Mouse (Mus musculus): ENCODE measurements at regions not wholly inside any gene's neighbourhood (a gene's known extent, or its start where the extent isn't known, plus 50 kb on each side); places are given as distances from the start of the nearest gene placed in this dataset.

DNA sequence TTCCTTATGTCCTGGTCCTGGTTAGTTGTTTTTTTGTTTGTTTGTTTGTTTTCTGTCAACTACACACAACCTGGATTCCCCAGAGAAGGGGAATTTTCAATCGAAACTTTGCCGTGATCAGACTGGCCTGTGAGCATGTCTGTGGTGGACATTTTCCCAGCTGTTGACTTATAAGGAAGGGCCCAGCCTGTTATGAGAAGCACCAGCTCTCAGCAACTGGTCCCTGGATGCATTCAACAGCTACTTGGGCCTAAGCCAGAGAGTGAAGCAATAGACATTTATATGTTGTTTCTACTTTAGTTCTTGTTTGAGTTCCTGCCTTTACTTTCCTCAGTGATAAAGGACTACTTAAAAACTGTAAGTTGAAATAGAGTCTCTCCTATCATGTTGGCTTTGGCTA, 309.0 kb downstream of the Btg1 start:
- H3K36me3 ChIP-seq (ENCODE audit: control insufficient read depth, insufficient read depth, low read length): no peaks in the 10 kb centered on the region
- H3K4me1 ChIP-seq (ENCODE audit: control insufficient read depth, insufficient read depth, low read length): no peaks in the 10 kb centered on the region
- 94% methylated on average over 2 of the region's 2 CpGs for WGBS
- no peak overlapping the region for H3K27ac ChIP-seq (ENCODE audit: low read depth, low read length)
- no peak overlapping the region for H3K4me2 ChIP-seq (ENCODE audit: low read length)
- DNase-seq (ENCODE audit: low spot score) (no peak), ATAC-seq (no peak)
- no peaks in the 10 kb centered on the region for H3K27me3 ChIP-seq (replicated peaks; ENCODE audit: control insufficient read depth, insufficient read depth, low read length)
- no peak overlapping the region for H3K4me3 ChIP-seq (ENCODE audit: low read depth, low read length)
- no peaks in the 10 kb centered on the region for H3K9me3 ChIP-seq (replicated peaks; ENCODE audit: control insufficient read depth, low read length)
- no peak overlapping the region for H3K9ac ChIP-seq (ENCODE audit: low read length)

DNA sequence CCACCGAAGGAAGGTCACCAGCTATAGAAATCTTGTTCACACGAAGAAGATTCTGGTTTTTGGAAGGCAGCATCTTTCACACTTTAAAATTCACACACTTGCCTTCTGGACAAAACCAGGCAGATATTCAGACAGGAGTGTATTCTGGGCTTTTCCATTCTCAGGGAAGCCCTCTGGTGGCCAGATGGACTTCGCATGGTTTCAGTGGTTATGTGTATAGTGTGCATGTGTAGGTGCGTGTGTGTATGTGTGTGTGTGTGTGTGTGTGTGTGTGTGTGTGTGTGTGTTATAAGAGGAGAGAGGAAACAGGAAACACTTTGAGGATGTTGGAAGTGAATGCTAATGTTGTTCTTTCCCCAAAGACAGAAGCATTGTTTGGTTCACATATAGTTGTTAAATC, 317.9 kb downstream of the Btg1 start:
- H3K9me3 ChIP-seq (replicated peaks; ENCODE audit: control insufficient read depth, low read length): no peaks in the 10 kb centered on the region
- no peak overlapping the region for H3K4me2 ChIP-seq (ENCODE audit: low read length)
- H3K36me3 ChIP-seq (ENCODE audit: control insufficient read depth, insufficient read depth, low read length): no peaks in the 10 kb centered on the region
- 78% methylated on average over 4 of the region's 4 CpGs for WGBS
- no peaks in the 10 kb centered on the region for H3K4me1 ChIP-seq (ENCODE audit: control insufficient read depth, insufficient read depth, low read length)
- no peak overlapping the region for H3K4me3 ChIP-seq (ENCODE audit: low read depth, low read length)
- no peak overlapping the region for H3K9ac ChIP-seq (ENCODE audit: low read length)
- no peaks in the 10 kb centered on the region for H3K27me3 ChIP-seq (replicated peaks; ENCODE audit: control insufficient read depth, insufficient read depth, low read length)
- ATAC-seq: peak; percentile 70; the same call in 1 of the 2 replicates
- H3K27ac ChIP-seq (ENCODE audit: low read depth, low read length): no peak overlapping the region
- peak; percentile 73 for DNase-seq (ENCODE audit: low spot score)

DNA sequence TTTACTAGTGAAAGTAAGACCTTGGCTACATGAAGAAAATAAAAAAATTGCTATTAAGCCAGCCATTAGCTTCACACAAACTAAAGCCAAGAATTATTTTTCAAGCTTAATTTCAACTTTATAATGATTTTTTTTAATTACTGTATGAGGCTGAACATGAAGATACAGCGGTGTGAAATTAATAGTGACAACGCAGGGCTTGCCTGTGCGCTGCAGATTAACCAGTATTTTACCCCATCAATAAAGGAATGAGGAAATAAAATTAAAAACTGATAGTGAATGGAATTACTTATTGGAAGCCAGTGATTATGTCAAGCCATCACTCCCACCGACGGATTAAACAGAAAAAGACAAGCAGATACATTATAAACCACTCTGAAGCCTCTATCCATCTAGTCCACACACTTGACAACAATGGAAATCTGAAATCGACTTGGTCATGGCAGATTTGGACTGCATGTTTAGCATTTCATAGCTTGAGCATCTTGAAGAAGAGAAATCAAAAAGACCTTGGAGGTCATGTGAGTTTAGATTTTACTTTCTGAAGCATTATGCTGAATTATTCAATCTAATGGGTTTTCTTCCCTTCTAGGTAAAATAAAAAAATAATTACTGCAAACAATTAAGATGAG, 324.2 kb downstream of the Btg1 start:
- Histone ChIP-seq H3K4me2 (ENCODE audit: low read length) (no peak overlapping the region), H3K9me3 (replicated peaks; ENCODE audit: control insufficient read depth, low read length) (no peaks in the 10 kb centered on the region), H3K4me1 (ENCODE audit: control insufficient read depth, insufficient read depth, low read length) (no peaks in the 10 kb centered on the region), H3K9ac (ENCODE audit: low read length) (no peak overlapping the region), H3K36me3 (ENCODE audit: control insufficient read depth, insufficient read depth, low read length) (no peaks in the 10 kb centered on the region), H3K27me3 (replicated peaks; ENCODE audit: control insufficient read depth, insufficient read depth, low read length) (no peaks in the 10 kb centered on the region), H3K27ac (ENCODE audit: low read depth, low read length) (no peak overlapping the region), H3K4me3 (ENCODE audit: low read depth, low read length) (no peak overlapping the region)
- DNase-seq (ENCODE audit: low spot score) (no peak), ATAC-seq (no peak)
- WGBS: 92% methylated on average over 6 of the region's 6 CpGs

DNA sequence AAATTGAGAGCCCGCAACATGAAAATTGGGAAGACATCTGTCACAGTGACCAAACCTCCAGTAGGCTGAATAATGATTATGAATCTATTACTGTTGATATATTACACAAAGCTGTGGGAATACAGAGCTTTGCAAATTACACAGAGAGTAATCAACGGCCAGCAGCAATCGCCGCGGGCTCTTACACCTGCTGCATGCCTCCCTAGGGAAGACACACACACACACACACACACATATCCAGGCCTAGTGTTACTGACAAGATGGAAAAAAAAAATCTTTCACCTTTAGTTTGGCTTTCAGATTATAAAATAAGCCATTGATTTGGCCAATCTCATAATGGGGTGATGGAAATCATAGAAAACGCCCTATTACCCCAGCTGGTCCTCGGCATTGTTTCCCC, 327.4 kb downstream of the Btg1 start:
- 91% methylated on average over 7 of the region's 7 CpGs for whole genome bisulfite sequencing

DNA sequence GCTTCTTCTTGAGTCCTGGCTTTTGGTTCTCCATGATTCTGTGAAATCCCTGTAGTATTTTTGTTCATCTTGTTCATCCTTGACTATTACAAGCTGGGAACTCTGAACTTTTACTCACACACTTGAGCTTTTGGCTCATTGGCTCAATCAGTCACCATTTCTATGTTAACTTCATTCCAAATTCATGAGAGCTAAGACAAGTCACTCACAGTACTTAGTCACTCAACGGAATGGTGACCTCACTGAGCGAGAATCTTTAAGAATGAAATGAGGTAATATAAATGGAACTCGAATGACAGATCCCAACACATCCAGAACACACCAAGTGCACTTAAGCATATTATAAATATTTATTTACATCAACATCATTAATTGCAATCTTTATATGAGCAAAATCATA, 331.2 kb downstream of the Btg1 start:
- no peak for DNase-seq (ENCODE audit: low spot score)
- H3K9me3 ChIP-seq (replicated peaks; ENCODE audit: control insufficient read depth, low read length): no peaks in the 10 kb centered on the region
- no peak overlapping the region for H3K4me3 ChIP-seq (ENCODE audit: low read depth, low read length)
- H3K27ac ChIP-seq (ENCODE audit: low read depth, low read length): no peak overlapping the region
- no peak for ATAC-seq
- H3K4me1 ChIP-seq (ENCODE audit: control insufficient read depth, insufficient read depth, low read length): no peaks in the 10 kb centered on the region
- H3K36me3 ChIP-seq (ENCODE audit: control insufficient read depth, insufficient read depth, low read length): no peaks in the 10 kb centered on the region
- no peak overlapping the region for H3K4me2 ChIP-seq (ENCODE audit: low read length)
- H3K9ac ChIP-seq (ENCODE audit: low read length): no peak overlapping the region
- H3K27me3 ChIP-seq (replicated peaks; ENCODE audit: control insufficient read depth, insufficient read depth, low read length): no peaks in the 10 kb centered on the region
- WGBS: 79% methylated on average over 3 of the region's 3 CpGs

More for the DNA sequence above, 327.4 kb downstream of the Btg1 start:
- H3K27ac ChIP-seq (ENCODE audit: low read depth, low read length): no peak overlapping the region
- no peaks in the 10 kb centered on the region for H3K4me1 ChIP-seq (ENCODE audit: control insufficient read depth, insufficient read depth, low read length)
- no peak overlapping the region for H3K4me3 ChIP-seq (ENCODE audit: low read depth, low read length)
- H3K9ac ChIP-seq (ENCODE audit: low read length): no peak overlapping the region
- H3K9me3 ChIP-seq (replicated peaks; ENCODE audit: control insufficient read depth, low read length): no peaks in the 10 kb centered on the region
- H3K36me3 ChIP-seq (ENCODE audit: control insufficient read depth, insufficient read depth, low read length): no peaks in the 10 kb centered on the region
- no peak overlapping the region for H3K4me2 ChIP-seq (ENCODE audit: low read length)
- DNase-seq (ENCODE audit: low spot score): no peak
- no peak for ATAC-seq
- no peaks in the 10 kb centered on the region for H3K27me3 ChIP-seq (replicated peaks; ENCODE audit: control insufficient read depth, insufficient read depth, low read length)

DNA sequence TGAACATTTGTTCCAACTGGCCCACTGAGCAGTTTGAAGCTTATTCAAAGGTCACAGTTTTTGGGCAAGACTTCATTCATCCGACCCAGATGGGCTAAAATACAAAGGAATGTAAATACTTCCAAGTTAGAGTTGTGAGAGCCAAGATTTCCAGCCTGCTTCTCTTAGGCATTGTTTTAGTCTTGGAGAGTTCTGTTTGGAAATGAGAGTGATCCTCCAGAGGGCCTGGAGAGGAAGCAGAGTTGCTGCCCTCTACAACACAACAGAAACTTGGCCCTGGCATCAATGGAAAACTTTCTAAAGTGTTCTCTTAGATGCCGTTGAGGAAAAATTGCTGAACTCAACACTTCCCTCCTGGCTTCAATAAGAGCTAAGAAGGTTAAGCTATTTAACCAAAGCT, 332.1 kb downstream of the Btg1 start:
- DNase-seq (ENCODE audit: low spot score) (peak; percentile 23), ATAC-seq (no peak)
- H3K4me1 ChIP-seq (ENCODE audit: control insufficient read depth, insufficient read depth, low read length): no peaks in the 10 kb centered on the region
- H3K9me3 ChIP-seq (replicated peaks; ENCODE audit: control insufficient read depth, low read length): no peaks in the 10 kb centered on the region
- H3K36me3 ChIP-seq (ENCODE audit: control insufficient read depth, insufficient read depth, low read length): no peaks in the 10 kb centered on the region
- no peak overlapping the region for H3K4me2 ChIP-seq (ENCODE audit: low read length)
- H3K4me3 ChIP-seq (ENCODE audit: low read depth, low read length): no peak overlapping the region
- no peak overlapping the region for H3K27ac ChIP-seq (ENCODE audit: low read depth, low read length)
- H3K27me3 ChIP-seq (replicated peaks; ENCODE audit: control insufficient read depth, insufficient read depth, low read length): no peaks in the 10 kb centered on the region
- WGBS: 65% methylated on average over 2 of the region's 2 CpGs
- H3K9ac ChIP-seq (ENCODE audit: low read length): no peak overlapping the region

DNA sequence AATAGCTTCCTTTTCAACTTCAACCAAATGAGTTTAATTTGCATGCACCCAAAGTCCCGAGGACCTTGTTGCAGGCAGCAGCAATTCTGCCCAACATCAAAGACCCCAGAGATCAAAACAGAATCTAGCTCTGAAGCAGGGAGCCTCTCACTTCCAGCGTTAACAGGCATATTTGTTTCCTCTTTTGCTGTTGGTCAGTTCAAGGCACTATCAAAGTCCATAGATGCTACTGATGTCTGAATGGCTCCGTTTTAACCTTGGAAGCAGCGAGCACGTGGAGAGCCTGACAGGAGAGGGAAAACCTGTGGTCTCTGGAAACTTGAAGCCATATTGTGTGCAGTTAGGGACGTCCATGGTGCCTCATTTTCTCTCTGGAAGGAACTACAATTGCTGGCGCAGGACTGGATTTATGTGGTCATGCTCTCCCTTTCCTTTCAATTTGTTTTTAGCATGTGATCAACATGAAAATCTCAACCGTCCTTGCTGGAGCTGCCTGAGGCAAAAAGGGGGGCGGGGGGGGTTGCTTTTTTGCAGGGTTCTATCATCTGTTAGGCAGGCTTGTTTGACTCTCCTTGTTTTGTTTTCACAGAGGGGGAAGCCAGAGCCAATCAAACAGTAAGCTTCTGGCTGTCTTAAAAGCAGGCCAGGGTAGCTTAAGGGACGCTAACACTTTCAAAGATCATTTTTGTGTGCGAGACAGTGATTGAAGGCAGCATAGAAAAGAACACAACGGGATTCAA, 338.4 kb downstream of the Btg1 start:
- ATAC-seq: peak; percentile 88

DNA sequence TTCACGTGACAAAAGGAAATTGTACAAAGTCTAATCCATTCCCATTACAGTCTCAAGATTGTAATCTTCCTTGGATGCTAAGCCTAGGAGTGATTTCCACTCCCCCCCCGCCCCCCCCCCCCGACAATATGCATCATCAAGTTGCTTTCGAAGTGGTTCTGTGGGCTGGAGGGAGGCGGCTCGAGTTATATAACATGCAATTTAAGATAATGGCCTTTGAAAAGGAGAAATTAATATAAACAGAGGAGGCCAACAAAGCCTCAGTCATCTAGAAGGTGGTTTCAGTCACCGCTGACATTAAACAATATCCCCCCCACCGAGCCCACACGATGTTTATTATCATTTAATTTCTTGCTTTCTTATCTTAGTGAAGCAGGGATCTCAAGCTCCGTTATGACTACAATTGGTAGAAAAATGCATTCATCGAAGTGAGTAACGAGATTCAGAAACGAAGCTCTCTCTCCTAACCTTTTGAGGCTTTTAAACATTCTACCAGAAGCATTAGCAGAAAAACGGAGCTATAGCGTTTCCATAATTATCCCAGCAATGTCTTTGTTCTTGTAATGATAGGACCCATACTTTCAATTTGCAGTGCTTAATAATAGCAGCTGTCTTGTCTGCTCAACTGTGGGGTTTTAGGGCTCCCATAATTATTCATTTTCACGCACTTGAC, 339.1 kb downstream of the Btg1 start:
- 2% methylated on average over 16 of the region's 16 CpGs for WGBS
- no peaks in the 10 kb centered on the region for H3K27me3 ChIP-seq (replicated peaks; ENCODE audit: control insufficient read depth, insufficient read depth, low read length)
- ATAC-seq: peak; percentile 62
- H3K4me3 ChIP-seq (ENCODE audit: low read depth, low read length): peak overlapping the region; percentile 1; the same call in 1 of the 2 replicates
- no peaks in the 10 kb centered on the region for H3K36me3 ChIP-seq (ENCODE audit: control insufficient read depth, insufficient read depth, low read length)
- no peaks in the 10 kb centered on the region for H3K9me3 ChIP-seq (replicated peaks; ENCODE audit: control insufficient read depth, low read length)
- H3K4me2 ChIP-seq (ENCODE audit: low read length): peak overlapping the region; percentile 37
- H3K4me1 ChIP-seq (ENCODE audit: control insufficient read depth, insufficient read depth, low read length): peaks cover 10% of the 10 kb centered on the region; the same call in 1 of the 2 replicates
- DNase-seq (ENCODE audit: low spot score): peak; percentile 77
- H3K27ac ChIP-seq (ENCODE audit: low read depth, low read length): peak overlapping the region; percentile 71
- peak overlapping the region; percentile 2; the same call in 1 of the 2 replicates for H3K9ac ChIP-seq (ENCODE audit: low read length)

More for the DNA sequence above, 338.4 kb downstream of the Btg1 start:
- peak; percentile 85 for DNase-seq (ENCODE audit: low spot score)
- H3K36me3 ChIP-seq (ENCODE audit: control insufficient read depth, insufficient read depth, low read length): no peaks in the 10 kb centered on the region
- H3K4me3 ChIP-seq (ENCODE audit: low read depth, low read length): peak overlapping the region; percentile 1; the same call in 1 of the 2 replicates
- 4% methylated on average over 12 of the region's 12 CpGs for WGBS
- no peaks in the 10 kb centered on the region for H3K9me3 ChIP-seq (replicated peaks; ENCODE audit: control insufficient read depth, low read length)
- peaks cover 10% of the 10 kb centered on the region; the same call in 1 of the 2 replicates for H3K4me1 ChIP-seq (ENCODE audit: control insufficient read depth, insufficient read depth, low read length)
- peak overlapping the region; percentile 37 for H3K4me2 ChIP-seq (ENCODE audit: low read length)
- H3K27me3 ChIP-seq (replicated peaks; ENCODE audit: control insufficient read depth, insufficient read depth, low read length): no peaks in the 10 kb centered on the region
- peak overlapping the region; percentile 2; the same call in 1 of the 2 replicates for H3K9ac ChIP-seq (ENCODE audit: low read length)
- peak overlapping the region; percentile 71 for H3K27ac ChIP-seq (ENCODE audit: low read depth, low read length)
